Mouse (Mus musculus): ENCODE measurements at regions not wholly inside any gene's neighbourhood (a gene's known extent, or its start where the extent isn't known, plus 50 kb on each side); places are given as distances from the start of the nearest gene placed in this dataset.

DNA sequence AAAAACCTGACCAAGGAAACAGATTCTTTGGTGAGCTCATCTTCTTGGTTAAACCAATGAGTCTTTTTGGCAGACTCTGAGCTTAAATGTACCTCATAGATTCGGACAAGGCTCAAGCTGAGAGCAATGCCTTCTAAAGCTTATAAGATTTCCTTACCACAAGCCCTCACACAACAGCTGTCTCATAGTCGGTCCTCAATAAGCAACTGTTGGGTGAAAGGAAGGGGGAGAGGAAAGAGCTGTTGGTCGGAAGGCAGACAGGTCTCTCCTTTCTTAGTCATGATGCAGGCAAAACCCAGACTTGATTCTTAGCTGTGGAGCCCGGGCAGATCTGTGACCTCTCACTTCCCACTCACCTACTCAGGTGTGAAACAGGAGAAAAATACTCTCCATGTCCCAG is 50.8 kb upstream of the 1700016C15Rik start:
- DNase-seq = no peak
